Mouse (Mus musculus): Measurements from ENCODE around the gene Cog6. TPM values are rescaled to one million over a fixed set of nuclear protein-coding genes. Genes with fewer than 3 reads are reported as not detected.

Cog6 gene
- polyA plus RNA-seq, 1 experiment from 2014 or later: 53.0 TPM

DNA sequence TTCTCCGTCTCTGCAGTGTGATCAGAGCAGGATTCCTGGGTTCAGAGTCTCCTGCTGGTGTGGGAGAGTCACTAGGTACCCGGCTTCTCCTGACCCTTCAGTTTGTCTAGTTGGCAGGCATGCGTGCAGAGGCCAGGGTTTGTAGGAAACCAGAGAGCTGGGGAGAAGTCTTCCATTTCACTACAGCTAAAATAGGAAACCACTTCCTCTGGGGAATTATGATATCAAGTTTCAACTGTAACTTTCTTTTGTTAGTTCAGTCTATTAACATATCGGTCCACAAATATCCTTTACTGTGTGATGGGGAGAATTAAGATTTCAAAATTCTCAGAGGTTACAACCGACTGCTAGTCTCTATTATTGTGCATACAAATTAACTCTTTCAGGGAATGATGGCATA, 19.0 kb upstream of the Cog6 start:
- no peaks in the 10 kb centered on the region for H3K27me3 ChIP-seq
- DNase-seq (ENCODE audit: low read depth, low spot score) (no peak), ATAC-seq (no peak)
- in situ Hi-C loops (cut with MboI; ENCODE audit: low pct_unique_long_range_greater_than_20kb): no loop called here
- ChIA-PET CTCF (interaction anchor here (1.3 to 1.7 kb wide), 7 partner anchors 12 to 296 kb away, joined by 3 to 5 read pairs (median 3); partner anchors contain the start of gene Cog6), POLR2A (no interaction called here)
- no peak for TF ChIP-seq CTCF (IDR thresholded peaks at IDR 0.05)

DNA sequence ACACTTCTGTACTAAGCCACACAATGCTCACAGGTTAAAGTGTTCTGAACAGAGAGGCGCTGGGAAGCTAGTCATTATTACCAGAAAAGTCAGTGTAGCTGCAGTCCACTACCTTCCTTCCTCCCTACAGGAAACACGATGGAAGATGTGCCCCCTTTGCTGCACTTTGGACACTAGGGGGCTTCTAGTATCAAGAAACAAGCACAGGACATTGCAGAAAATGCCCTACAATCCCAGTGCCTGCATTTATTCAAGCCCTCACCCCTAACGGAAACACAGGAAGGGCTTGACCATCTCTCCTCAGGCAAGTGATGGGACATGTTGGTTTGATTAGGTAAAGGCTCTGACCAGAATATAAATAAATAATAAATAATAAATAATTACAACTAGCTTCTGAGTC, 16.4 kb upstream of the Cog6 start:
- no peak for TF ChIP-seq CTCF (IDR thresholded peaks at IDR 0.05)
- DNase-seq (ENCODE audit: low read depth, low spot score) (no peak), ATAC-seq (peak; percentile 49)
- no peaks in the 10 kb centered on the region for H3K27me3 ChIP-seq
- POLR2A ChIA-PET: interaction anchor here (1.1 kb wide), 1 partner anchor 298 kb away, joined by 3 read pairs; no protein-coding TSS in a partner anchor
- in situ Hi-C loops (cut with MboI; ENCODE audit: low pct_unique_long_range_greater_than_20kb): loop anchor here (5.0 kb wide), 2 partner anchors 294 to 414 kb away; no protein-coding TSS in a partner anchor
- CTCF ChIA-PET: interaction anchor here (0.7 to 3.5 kb wide), 28 partner anchors 9 to 424 kb away, joined by 3 to 16 read pairs (median 3); partner anchors contain the start of gene Lhfp

DNA sequence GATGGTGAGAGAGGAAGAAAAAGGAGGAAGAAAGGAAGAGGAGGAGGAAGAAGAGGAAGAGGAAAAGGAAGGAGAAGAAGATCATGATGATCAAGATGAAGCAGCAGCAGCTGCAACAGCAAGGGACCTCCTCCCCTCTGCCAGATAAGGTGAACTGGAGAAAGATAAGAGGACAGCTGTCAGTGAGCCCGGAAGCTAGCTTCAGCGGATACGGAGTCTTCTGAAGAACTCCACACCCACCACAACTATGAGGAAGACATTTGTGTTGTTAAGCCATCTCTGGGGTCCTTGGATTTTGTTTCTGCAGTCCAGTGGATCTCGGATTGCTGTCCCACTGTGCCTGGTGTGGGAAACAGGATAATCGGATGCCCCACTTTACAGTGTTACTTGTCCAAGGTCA, 15.4 kb upstream of the Cog6 start:
- ATAC-seq: no peak
- in situ Hi-C loops (cut with MboI; ENCODE audit: low pct_unique_long_range_greater_than_20kb): loop anchor here (5.0 kb wide), 2 partner anchors 295 to 415 kb away; no protein-coding TSS in a partner anchor
- no peak for TF ChIP-seq CTCF (IDR thresholded peaks at IDR 0.05)
- no peaks in the 10 kb centered on the region for H3K27me3 ChIP-seq
- DNase-seq (ENCODE audit: low read depth, low spot score): no peak
- ChIA-PET CTCF (interaction anchor here (1.1 to 3.5 kb wide), 15 partner anchors 10 to 425 kb away, joined by 3 to 16 read pairs (median 7); partner anchors contain the start of gene Lhfp), POLR2A (interaction anchor here (1.6 kb wide), 1 partner anchor 9 kb away, joined by 8 read pairs; the partner anchor contains the start of gene Lhfp)

DNA sequence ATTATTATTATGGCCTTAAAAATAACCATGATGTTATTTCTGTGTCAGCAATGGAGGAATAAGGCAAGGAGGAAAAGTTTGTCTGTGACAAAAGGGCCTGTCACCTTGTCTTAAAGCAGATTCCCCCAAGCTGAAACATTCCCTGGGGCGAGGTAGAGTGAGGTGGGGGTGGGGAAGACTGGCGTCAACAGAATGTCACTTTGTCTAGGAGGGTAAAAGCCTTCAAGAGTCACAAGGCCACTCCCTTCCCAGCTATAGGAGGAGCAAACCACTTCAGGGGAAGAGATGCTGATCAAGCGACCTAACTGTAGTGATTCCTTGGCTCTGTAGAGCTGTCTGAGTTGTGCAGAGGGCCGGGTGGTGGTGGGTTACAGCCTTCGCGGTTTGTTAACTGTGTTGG, 14.5 kb upstream of the Cog6 start:
- no peaks in the 10 kb centered on the region for H3K27me3 ChIP-seq
- ATAC-seq: no peak
- ChIA-PET CTCF (interaction anchor here (0.7 to 4.0 kb wide), 8 partner anchors 9 to 419 kb away, joined by 3 to 45 read pairs (median 3); partner anchors contain the start of gene Lhfp), POLR2A (interaction anchor here (1.6 kb wide), 1 partner anchor 10 kb away, joined by 8 read pairs; the partner anchor contains the start of gene Lhfp)
- no peak for DNase-seq (ENCODE audit: low read depth, low spot score)
- no peak for TF ChIP-seq CTCF (IDR thresholded peaks at IDR 0.05)
- in situ Hi-C loops (cut with MboI; ENCODE audit: low pct_unique_long_range_greater_than_20kb): loop anchor here (5.0 kb wide), 2 partner anchors 296 to 416 kb away; no protein-coding TSS in a partner anchor

DNA sequence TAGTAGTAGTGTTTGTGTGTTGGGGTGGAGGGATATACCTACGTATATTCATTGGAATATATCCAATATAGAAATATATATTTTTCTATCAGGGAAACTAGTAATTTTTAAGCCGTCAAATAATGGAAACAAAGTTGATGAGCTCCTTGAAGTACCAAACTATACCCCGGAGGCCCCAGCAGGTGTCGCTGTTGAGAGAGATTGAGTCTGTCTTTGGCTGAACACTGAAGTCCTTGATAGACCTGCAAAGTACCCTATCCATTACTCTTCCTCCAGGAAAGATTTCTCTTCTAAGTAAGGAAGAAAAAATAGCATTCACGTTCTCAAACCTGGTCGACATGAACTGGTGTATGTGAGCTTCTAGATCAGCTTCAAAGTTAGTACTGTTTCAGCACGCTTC, 12.0 kb upstream of the Cog6 start:
- ChIA-PET CTCF (interaction anchor here (0.6 to 4.0 kb wide), 48 partner anchors 10 to 461 kb away, joined by 3 to 45 read pairs (median 3); partner anchors contain the start of gene Lhfp), POLR2A (interaction anchor here (1.7 kb wide), 1 partner anchor 14 kb away, joined by 4 read pairs; no protein-coding TSS in a partner anchor)
- DNase-seq (ENCODE audit: low read depth, low spot score) (no peak), ATAC-seq (peak; percentile 75)
- no peaks in the 10 kb centered on the region for H3K27me3 ChIP-seq
- in situ Hi-C loops (cut with MboI; ENCODE audit: low pct_unique_long_range_greater_than_20kb): no loop called here
- peak; percentile 94 for TF ChIP-seq CTCF (IDR thresholded peaks at IDR 0.05)

DNA sequence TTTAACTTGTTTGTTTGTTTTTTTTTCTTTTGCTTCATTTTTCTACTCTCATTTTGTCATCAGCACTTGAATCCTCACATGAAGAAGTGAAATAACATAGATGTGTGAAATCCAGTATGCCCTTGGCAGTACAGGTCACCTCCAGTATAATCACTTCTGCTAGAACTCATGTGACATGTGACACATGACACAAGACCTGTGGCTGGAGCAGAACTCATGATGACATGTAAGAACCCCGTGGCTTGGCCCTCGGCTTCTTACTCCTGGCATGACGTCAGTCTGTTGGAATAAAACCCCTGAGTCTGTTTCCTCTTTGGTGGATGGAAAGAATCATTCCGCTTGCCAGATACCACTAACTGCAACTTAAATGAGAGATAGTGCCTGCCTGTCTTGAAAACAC, 10.3 kb upstream of the Cog6 start:
- no peak for DNase-seq (ENCODE audit: low read depth, low spot score)
- TF ChIP-seq CTCF (IDR thresholded peaks at IDR 0.05): no peak
- ChIA-PET POLR2A (no interaction called here), CTCF (no interaction called here)
- ATAC-seq: no peak
- in situ Hi-C loops (cut with MboI; ENCODE audit: low pct_unique_long_range_greater_than_20kb): no loop called here
- H3K27me3 ChIP-seq: no peaks in the 10 kb centered on the region

DNA sequence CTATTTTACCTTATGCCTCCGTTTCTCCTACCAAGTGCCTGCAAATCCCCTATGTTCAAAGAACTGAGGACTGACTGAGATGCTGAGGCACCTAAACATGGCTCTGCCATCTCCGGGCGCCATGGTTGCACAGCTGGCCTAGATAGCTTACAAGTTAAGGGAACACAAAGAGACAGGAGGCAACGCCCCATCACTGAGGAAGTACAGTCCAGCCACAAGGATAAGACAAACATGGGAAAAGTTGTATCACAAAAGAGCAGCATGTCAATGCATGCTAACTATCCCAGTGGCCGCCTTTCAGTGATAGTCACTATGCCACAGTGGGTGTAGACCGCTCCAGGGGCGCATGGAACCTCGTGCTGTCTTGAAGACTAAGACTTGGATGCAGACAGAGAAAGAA, 9.6 kb downstream of the Cog6 start:
- ChIA-PET CTCF (interaction anchor here (1.2 to 1.7 kb wide), 2 partner anchors 9 to 12 kb away, joined by 4 to 9 read pairs; partner anchors contain the start of gene Cog6), POLR2A (no interaction called here)
- in situ Hi-C loops (cut with MboI; ENCODE audit: low pct_unique_long_range_greater_than_20kb): no loop called here
- ATAC-seq (no peak), DNase-seq (ENCODE audit: low read depth, low spot score) (no peak)
- no peaks in the 10 kb centered on the region for H3K27me3 ChIP-seq
- no peak for TF ChIP-seq CTCF (IDR thresholded peaks at IDR 0.05)

DNA sequence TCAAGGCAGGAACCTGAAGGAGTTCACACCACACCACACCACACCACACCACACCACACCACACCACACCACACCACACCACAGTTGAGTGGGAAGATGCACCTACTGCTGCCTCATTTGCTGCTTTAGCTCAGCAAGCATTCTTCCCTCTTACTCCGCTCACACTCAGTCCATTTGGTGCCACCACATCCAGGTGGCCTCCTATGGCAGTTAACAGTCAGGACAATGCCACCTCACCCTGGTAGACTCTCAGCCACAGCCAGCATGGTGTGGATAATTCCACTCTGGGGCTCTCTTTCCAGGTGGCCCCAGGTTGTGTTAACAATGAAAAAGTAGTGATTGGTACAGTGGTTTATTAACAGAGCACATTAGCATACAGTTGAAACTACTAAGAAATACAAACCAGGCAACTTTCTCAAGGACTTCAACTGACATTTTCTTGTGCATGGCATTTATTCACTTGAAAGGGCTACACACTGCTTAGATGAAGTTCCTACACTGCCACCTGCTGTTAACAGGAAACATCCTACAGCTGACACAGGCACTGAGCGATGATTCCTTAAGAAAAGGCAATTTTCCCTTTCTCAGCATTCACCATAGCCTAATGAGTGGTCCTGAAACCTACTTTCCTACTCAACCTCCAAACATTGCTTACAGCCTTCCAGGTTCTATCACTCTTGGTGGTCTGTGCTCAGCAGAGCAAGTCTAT, 12.5 kb downstream of the Cog6 start:
- CTCF ChIA-PET: interaction anchor here (0.9 to 2.2 kb wide), 5 partner anchors 12 to 746 kb away, joined by 3 to 6 read pairs (median 4); no protein-coding TSS in a partner anchor
- in situ Hi-C loops (cut with MboI; ENCODE audit: low pct_unique_long_range_greater_than_20kb): loop anchor here (5.0 kb wide), 1 partner anchor 747 kb away; no protein-coding TSS in a partner anchor
- TF ChIP-seq CTCF (IDR thresholded peaks at IDR 0.05): peak; percentile 76
- no peaks in the 10 kb centered on the region for H3K27me3 ChIP-seq
- DNase-seq (ENCODE audit: low read depth, low spot score): no peak
- POLR2A ChIA-PET: no interaction called here
- ATAC-seq: peak; percentile 58

DNA sequence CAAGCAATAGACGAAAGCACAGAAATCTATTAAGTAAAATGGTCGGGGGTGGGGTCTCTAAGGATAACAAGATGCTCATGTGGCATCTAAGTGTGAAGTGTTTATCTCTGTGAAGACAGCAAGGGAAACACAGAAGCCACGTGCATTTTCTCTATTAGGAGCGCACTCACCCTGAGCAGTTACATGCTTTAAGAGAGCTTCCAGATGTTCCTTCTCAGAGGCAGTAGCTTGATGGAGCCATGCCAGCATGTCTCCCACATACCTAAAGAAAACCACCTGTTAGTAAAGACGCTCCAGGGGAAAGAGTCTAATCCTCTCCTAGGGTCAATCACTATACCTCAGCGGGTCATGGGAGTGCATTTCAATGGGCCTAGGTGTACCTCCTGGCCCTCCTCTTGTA, 15.0 kb downstream of the Cog6 start:
- CTCF ChIA-PET: interaction anchor here (1.3 to 2.2 kb wide), 3 partner anchors 9 to 747 kb away, joined by 3 to 6 read pairs (median 5); no protein-coding TSS in a partner anchor
- ATAC-seq (no peak), DNase-seq (ENCODE audit: low read depth, low spot score) (no peak)
- no peak for TF ChIP-seq CTCF (IDR thresholded peaks at IDR 0.05)
- H3K27me3 ChIP-seq: no peaks in the 10 kb centered on the region
- in situ Hi-C loops (cut with MboI; ENCODE audit: low pct_unique_long_range_greater_than_20kb): loop anchor here (5.0 kb wide), 1 partner anchor 745 kb away; no protein-coding TSS in a partner anchor
- POLR2A ChIA-PET: interaction anchor here (1.1 kb wide), 1 partner anchor 14 kb away, joined by 3 read pairs; no protein-coding TSS in a partner anchor

DNA sequence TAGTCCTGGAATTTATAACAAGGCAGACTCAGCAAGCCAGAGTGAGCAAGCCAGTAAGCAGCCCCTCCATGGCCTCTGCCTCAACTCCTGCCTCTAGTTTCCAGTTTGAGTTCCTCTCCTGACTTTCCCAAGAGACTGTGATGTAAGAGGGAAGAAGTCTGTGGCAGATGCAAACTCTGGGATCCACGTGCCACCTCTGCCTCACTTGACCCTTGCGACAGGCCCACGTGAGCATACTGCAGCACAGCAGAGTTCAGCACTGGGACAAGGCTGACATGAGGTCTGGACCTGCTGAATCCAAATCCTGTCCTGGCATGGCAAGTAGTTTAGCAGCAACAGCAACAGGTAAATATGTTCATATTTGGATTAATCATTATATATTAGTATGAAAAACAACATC, 17.0 kb downstream of the Cog6 start:
- H3K27me3 ChIP-seq: no peaks in the 10 kb centered on the region
- ATAC-seq: no peak
- no peak for DNase-seq (ENCODE audit: low read depth, low spot score)
- in situ Hi-C loops (cut with MboI; ENCODE audit: low pct_unique_long_range_greater_than_20kb): loop anchor here (5.0 kb wide), 1 partner anchor 743 kb away; no protein-coding TSS in a partner anchor
- ChIA-PET CTCF (interaction anchor here (1.0 to 1.2 kb wide), 2 partner anchors 11 to 16 kb away, joined by 3 to 4 read pairs; no protein-coding TSS in a partner anchor), POLR2A (no interaction called here)
- no peak for TF ChIP-seq CTCF (IDR thresholded peaks at IDR 0.05)
